Mouse (Mus musculus): ENCODE data around the gene Ssc5d. TPM values are rescaled to one million over a fixed set of nuclear protein-coding genes. Genes with fewer than 3 reads are reported as not detected.
A peak's percentile ranks its signal among the peaks of the same experiment; 100 is the strongest.

Ssc5d gene
- polyA plus RNA-seq, 1 experiment from 2014 or later: 0.91 TPM

- 31% methylated on average over 6 of the region's 6 CpGs for WGBS
- H3K27ac ChIP-seq (ENCODE audit: low read depth, low read length): no peak within 1 kb of the TSS
Observed at GRCm38 (mm10) chr7:4971068-4971467, 45.5 kb downstream of the Ssc5d start, which contains the start of gene Sbk3. Sbk3 (minus strand) TSS chr7:4971168.

GRCm38 (mm10) chr7:4971710-4972109 is 46.1 kb downstream of the Ssc5d start:
- H3K27ac ChIP-seq (ENCODE audit: low read depth, low read length): no peak overlapping the region
- 34% methylated on average over 7 of the region's 7 CpGs for WGBS
- no peak for ATAC-seq (replicated peaks; ENCODE audit: low FRiP score)
- no peaks in the 10 kb centered on the region for H3K9me3 ChIP-seq (ENCODE audit: control insufficient read depth, low read length)
- DNase-seq (ENCODE audit: low spot score): peak; percentile 34
- H3K36me3 ChIP-seq (ENCODE audit: control insufficient read depth, insufficient read depth, low read length): no peaks in the 10 kb centered on the region
- H3K9ac ChIP-seq (ENCODE audit: low read length): no peak overlapping the region
- no peaks in the 10 kb centered on the region for H3K27me3 ChIP-seq (ENCODE audit: control insufficient read depth, insufficient read depth, low read length)
- H3K4me3 ChIP-seq (ENCODE audit: low read depth, low read length): no peak overlapping the region
- H3K4me1 ChIP-seq (replicated peaks; ENCODE audit: control insufficient read depth, insufficient read depth, low read length): no peaks in the 10 kb centered on the region
- H3K4me2 ChIP-seq (ENCODE audit: low read depth, low read length, severe bottlenecking): no peak overlapping the region

More at GRCm38 (mm10) chr7:4971068-4971467, 45.5 kb downstream of the Ssc5d start, which contains the start of gene Sbk3:
- Histone ChIP-seq H3K9ac (ENCODE audit: low read length) (peak within 1 kb of the TSS; percentile 2; the same call in 1 of the 2 replicates), H3K27me3 (ENCODE audit: control insufficient read depth, insufficient read depth, low read length) (no peaks in the 10 kb centered on the region), H3K36me3 (ENCODE audit: control insufficient read depth, insufficient read depth, low read length) (no peaks in the 10 kb centered on the region), H3K9me3 (ENCODE audit: control insufficient read depth, low read length) (no peaks in the 10 kb centered on the region), H3K4me3 (ENCODE audit: low read depth, low read length) (no peak within 1 kb of the TSS), H3K4me1 (replicated peaks; ENCODE audit: control insufficient read depth, insufficient read depth, low read length) (no peaks in the 10 kb centered on the region), H3K4me2 (ENCODE audit: low read depth, low read length, severe bottlenecking) (no peak within 1 kb of the TSS)
- ATAC-seq (replicated peaks; ENCODE audit: low FRiP score) (no peak), DNase-seq (ENCODE audit: low spot score) (peak; percentile 48)

- Histone ChIP-seq H3K9me3 (ENCODE audit: control insufficient read depth, low read length) (peaks cover 3% of the 10 kb centered on the region; the same call in 1 of the 2 replicates), H3K27ac (ENCODE audit: low read depth, low read length) (no peak overlapping the region), H3K4me1 (replicated peaks; ENCODE audit: control insufficient read depth, insufficient read depth, low read length) (no peaks in the 10 kb centered on the region), H3K36me3 (ENCODE audit: control insufficient read depth, insufficient read depth, low read length) (no peaks in the 10 kb centered on the region), H3K9ac (ENCODE audit: low read length) (no peak overlapping the region), H3K4me2 (ENCODE audit: low read depth, low read length, severe bottlenecking) (no peak overlapping the region), H3K4me3 (ENCODE audit: low read depth, low read length) (no peak overlapping the region), H3K27me3 (ENCODE audit: control insufficient read depth, insufficient read depth, low read length) (no peaks in the 10 kb centered on the region)
- DNase-seq (ENCODE audit: low spot score): peak; percentile 35
- WGBS: 79% methylated on average over 18 of the region's 18 CpGs
- no peak for ATAC-seq (replicated peaks; ENCODE audit: low FRiP score)
Observed at GRCm38 (mm10) chr7:4972321-4973047, 46.9 kb downstream of the Ssc5d start.

- Histone ChIP-seq H3K4me2 (ENCODE audit: low read depth, low read length, severe bottlenecking) (no peak overlapping the region), H3K4me3 (ENCODE audit: low read depth, low read length) (no peak overlapping the region), H3K9me3 (ENCODE audit: control insufficient read depth, low read length) (peaks cover 3% of the 10 kb centered on the region; the same call in 1 of the 2 replicates), H3K9ac (ENCODE audit: low read length) (no peak overlapping the region), H3K4me1 (replicated peaks; ENCODE audit: control insufficient read depth, insufficient read depth, low read length) (no peaks in the 10 kb centered on the region), H3K27ac (ENCODE audit: low read depth, low read length) (no peak overlapping the region), H3K36me3 (ENCODE audit: control insufficient read depth, insufficient read depth, low read length) (no peaks in the 10 kb centered on the region), H3K27me3 (ENCODE audit: control insufficient read depth, insufficient read depth, low read length) (no peaks in the 10 kb centered on the region)
- WGBS: 64% methylated on average over 4 of the region's 4 CpGs
- DNase-seq (ENCODE audit: low spot score): no peak
- no peak for ATAC-seq (replicated peaks; ENCODE audit: low FRiP score)
Observed at GRCm38 (mm10) chr7:4975455-4975854, 49.9 kb downstream of the Ssc5d start.

- no peak overlapping the region for H3K4me2 ChIP-seq (ENCODE audit: low read depth, low read length, severe bottlenecking)
- no peak overlapping the region for H3K9ac ChIP-seq (ENCODE audit: low read length)
- no peak overlapping the region for H3K4me3 ChIP-seq (ENCODE audit: low read depth, low read length)
- peaks cover 3% of the 10 kb centered on the region; the same call in 1 of the 2 replicates for H3K9me3 ChIP-seq (ENCODE audit: control insufficient read depth, low read length)
- DNase-seq (ENCODE audit: low spot score): no peak
- H3K27ac ChIP-seq (ENCODE audit: low read depth, low read length): no peak overlapping the region
- no peaks in the 10 kb centered on the region for H3K27me3 ChIP-seq (ENCODE audit: control insufficient read depth, insufficient read depth, low read length)
- ATAC-seq (replicated peaks; ENCODE audit: low FRiP score): no peak
- WGBS: 86% methylated on average over 7 of the region's 7 CpGs
- H3K4me1 ChIP-seq (replicated peaks; ENCODE audit: control insufficient read depth, insufficient read depth, low read length): no peaks in the 10 kb centered on the region
- no peaks in the 10 kb centered on the region for H3K36me3 ChIP-seq (ENCODE audit: control insufficient read depth, insufficient read depth, low read length)
Observed at GRCm38 (mm10) chr7:4976832-4977231, 51.2 kb downstream of the Ssc5d start.

GRCm38 (mm10) chr7:4988250-4988649 is 62.7 kb downstream of the Ssc5d start:
- no peak overlapping the region for H3K4me3 ChIP-seq (ENCODE audit: low read depth, low read length)
- no peak overlapping the region for H3K4me2 ChIP-seq (ENCODE audit: low read depth, low read length, severe bottlenecking)
- ATAC-seq (replicated peaks; ENCODE audit: low FRiP score) (no peak), DNase-seq (ENCODE audit: low spot score) (no peak)
- 64% methylated on average over 2 of the region's 2 CpGs for WGBS
- H3K27me3 ChIP-seq (ENCODE audit: control insufficient read depth, insufficient read depth, low read length): peaks cover under 1% of the 10 kb centered on the region; the same call in 1 of the 2 replicates
- peaks cover 2% of the 10 kb centered on the region; the same call in 1 of the 2 replicates for H3K36me3 ChIP-seq (ENCODE audit: control insufficient read depth, insufficient read depth, low read length)
- no peak overlapping the region for H3K9ac ChIP-seq (ENCODE audit: low read length)
- no peak overlapping the region for H3K27ac ChIP-seq (ENCODE audit: low read depth, low read length)
- H3K4me1 ChIP-seq (replicated peaks; ENCODE audit: control insufficient read depth, insufficient read depth, low read length): no peaks in the 10 kb centered on the region
- H3K9me3 ChIP-seq (ENCODE audit: control insufficient read depth, low read length): no peaks in the 10 kb centered on the region

GRCm38 (mm10) chr7:4993347-4993998 is 67.9 kb downstream of the Ssc5d start:
- DNase-seq (ENCODE audit: low spot score) (no peak), ATAC-seq (replicated peaks; ENCODE audit: low FRiP score) (no peak)
- Histone ChIP-seq H3K36me3 (ENCODE audit: control insufficient read depth, insufficient read depth, low read length) (peaks cover 2% of the 10 kb centered on the region; the same call in 1 of the 2 replicates), H3K4me2 (ENCODE audit: low read depth, low read length, severe bottlenecking) (peak overlapping the region; percentile 26; the same call in 1 of the 2 replicates), H3K9me3 (ENCODE audit: control insufficient read depth, low read length) (no peaks in the 10 kb centered on the region), H3K9ac (ENCODE audit: low read length) (no peak overlapping the region), H3K27me3 (ENCODE audit: control insufficient read depth, insufficient read depth, low read length) (peaks cover 15% of the 10 kb centered on the region), H3K27ac (ENCODE audit: low read depth, low read length) (no peak overlapping the region), H3K4me3 (ENCODE audit: low read depth, low read length) (0 out of 2 replicates have a peak overlapping the region, but pooled peaks have one; percentile 0), H3K4me1 (replicated peaks; ENCODE audit: control insufficient read depth, insufficient read depth, low read length) (peaks cover 20% of the 10 kb centered on the region)
- WGBS: 35% methylated on average over 55 of the region's 55 CpGs

- Histone ChIP-seq H3K36me3 (ENCODE audit: control insufficient read depth, insufficient read depth, low read length) (peaks cover 2% of the 10 kb centered on the region; the same call in 1 of the 2 replicates), H3K27ac (ENCODE audit: low read depth, low read length) (no peak overlapping the region), H3K9me3 (ENCODE audit: control insufficient read depth, low read length) (no peaks in the 10 kb centered on the region), H3K4me3 (ENCODE audit: low read depth, low read length) (peak overlapping the region; percentile 0; the same call in 1 of the 2 replicates), H3K4me1 (replicated peaks; ENCODE audit: control insufficient read depth, insufficient read depth, low read length) (peaks cover 20% of the 10 kb centered on the region), H3K27me3 (ENCODE audit: control insufficient read depth, insufficient read depth, low read length) (peaks cover 15% of the 10 kb centered on the region), H3K9ac (ENCODE audit: low read length) (peak overlapping the region; percentile 8; the same call in 1 of the 2 replicates), H3K4me2 (ENCODE audit: low read depth, low read length, severe bottlenecking) (peak overlapping the region; percentile 26; the same call in 1 of the 2 replicates)
- DNase-seq (ENCODE audit: low spot score): no peak
- 53% methylated on average over 58 of the region's 59 CpGs for WGBS
- ATAC-seq (replicated peaks; ENCODE audit: low FRiP score): no peak
Observed at GRCm38 (mm10) chr7:4993999-4994788, 68.6 kb downstream of the Ssc5d start.
